ENCODE assay signal across 10 mouse cellular contexts in genomic region chr2:73277709-73278075, GRCm38 (mm10). TPM values are rescaled to one million over a fixed set of nuclear protein-coding genes. Genes with fewer than 3 reads are reported as not detected.
DNase-seq lines count a peak whose midpoint lies in the region; ATAC-seq and TF ChIP-seq lines count a peak whose summit lies in the region.
"Had no signal": no experiment of that assay in that cellular context is flagged by ENCODE, and none has a peak within 500 bp of the region (broad histone marks: within the 10 kb centered on the region; RNA-seq: fewer than 3 reads in every experiment).

No protein-coding gene starts in this region.

- TF ChIP-seq EP300 in heart, adult 2 months (IDR thresholded peaks at IDR 0.05; ENCODE audit: insufficient read depth, low read depth, low read length), result no peak
- no peak for TF ChIP-seq EP300 in ES-Bruce4 (IDR thresholded peaks at IDR 0.05; ENCODE audit: insufficient read depth, low read depth, low read length)

- DNase-seq in heart, embryonic 10.5 days (ENCODE audit: low spot score), result peak; percentile 77
- DNase-seq in heart, adult 2 months, result no peak
- DNase-seq in limb, embryonic 11.5 days (ENCODE audit: low spot score), result peak; percentile 68
- DNase-seq in c-Kit-positive CD71-positive TER-119-positive erythroid progenitor cells, embryonic 14.5 days (ENCODE audit: low spot score), result no peak
- DNase-seq in adrenal gland, adult 2 months, result no peak

- H3K4me2 ChIP-seq in embryonic facial prominence, embryonic 15.5 days (replicated peaks), result peak overlapping the region; percentile 33
- H3K4me2 ChIP-seq in limb, embryonic 11.5 days (ENCODE audit: low read depth, severe bottlenecking), result peak overlapping the region; percentile 39
- H3K4me2 ChIP-seq in stomach, embryonic 15.5 days, result no peak overlapping the region

- H3K36me3 ChIP-seq in heart, embryonic 10.5 days, result no peaks in the 10 kb centered on the region
- no peaks in the 10 kb centered on the region for H3K36me3 ChIP-seq in heart, adult 2 months (ENCODE audit: control insufficient read depth, insufficient read depth, low read length)
- no peaks in the 10 kb centered on the region for H3K36me3 ChIP-seq in ES-Bruce4 (ENCODE audit: control insufficient read depth, insufficient read depth, low read length, poor library complexity, severe bottlenecking)
- no peaks in the 10 kb centered on the region for H3K36me3 ChIP-seq in embryonic facial prominence, embryonic 15.5 days
- H3K36me3 ChIP-seq in limb, embryonic 11.5 days (ENCODE audit: control insufficient read depth, insufficient read depth, low read length), result no peaks in the 10 kb centered on the region
- no peaks in the 10 kb centered on the region for H3K36me3 ChIP-seq in stomach, embryonic 15.5 days

- H3K9ac ChIP-seq in heart, adult 2 months (ENCODE audit: low read depth, low read length), result no peak overlapping the region
- H3K9ac ChIP-seq in ES-Bruce4 (ENCODE audit: low read depth, poor library complexity, severe bottlenecking), result no peak overlapping the region
- no peak overlapping the region for H3K9ac ChIP-seq in embryonic facial prominence, embryonic 15.5 days
- no peak overlapping the region for H3K9ac ChIP-seq in limb, embryonic 11.5 days (ENCODE audit: low read length)
- H3K9ac ChIP-seq in stomach, embryonic 15.5 days, result no peak overlapping the region

- H3K4me3 ChIP-seq in heart, embryonic 10.5 days, result peak overlapping the region; percentile 47
- H3K4me3 ChIP-seq in heart, adult 2 months, result no peak overlapping the region
- peak overlapping the region; percentile 26 for H3K4me3 ChIP-seq in ES-Bruce4 (ENCODE audit: low read depth, low read length)
- H3K4me3 ChIP-seq in embryonic facial prominence, embryonic 15.5 days (replicated peaks), result peak overlapping the region; percentile 27
- H3K4me3 ChIP-seq in limb, embryonic 11.5 days (ENCODE audit: low read depth, low read length), result peak overlapping the region; percentile 22
- H3K4me3 ChIP-seq in stomach, embryonic 15.5 days (replicated peaks), result 0 out of 2 replicates have a peak overlapping the region, but pooled peaks have one; percentile 7

- no peaks in the 10 kb centered on the region for H3K79me2 ChIP-seq in heart, adult 2 months (replicated peaks; ENCODE audit: control insufficient read depth, insufficient read depth, low read length)

- intact Hi-C loops in heart, adult 2 months (cut with DNase I), result loop anchor here (1.0 to 10.0 kb wide), 7 partner anchors 63 to 1730 kb away; partner anchors contain the start of genes Dlx2, Gpr155, Hoxd10 and Hoxd9

- H3K4me1 ChIP-seq in heart, embryonic 10.5 days, result peaks cover 47% of the 10 kb centered on the region
- peaks cover 2% of the 10 kb centered on the region; the same call in 1 of the 2 replicates for H3K4me1 ChIP-seq in heart, adult 2 months (ENCODE audit: control insufficient read depth, insufficient read depth, low read length)
- H3K4me1 ChIP-seq in ES-Bruce4 (ENCODE audit: control insufficient read depth, insufficient read depth, low read length), result no peaks in the 10 kb centered on the region
- peaks cover 55% of the 10 kb centered on the region for H3K4me1 ChIP-seq in embryonic facial prominence, embryonic 15.5 days
- peaks cover 42% of the 10 kb centered on the region for H3K4me1 ChIP-seq in limb, embryonic 11.5 days (ENCODE audit: control insufficient read depth, insufficient read depth, low read length)
- H3K4me1 ChIP-seq in stomach, embryonic 15.5 days, result peaks cover 36% of the 10 kb centered on the region

- H3K9me3 ChIP-seq in heart, embryonic 10.5 days, result no peaks in the 10 kb centered on the region
- no peaks in the 10 kb centered on the region for H3K9me3 ChIP-seq in ES-Bruce4 (replicated peaks; ENCODE audit: control insufficient read depth, insufficient read depth, low read length, poor library complexity, severe bottlenecking)
- H3K9me3 ChIP-seq in embryonic facial prominence, embryonic 15.5 days (replicated peaks), result no peaks in the 10 kb centered on the region
- H3K9me3 ChIP-seq in limb, embryonic 11.5 days (ENCODE audit: control insufficient read depth, low read length), result no peaks in the 10 kb centered on the region
- no peaks in the 10 kb centered on the region for H3K9me3 ChIP-seq in stomach, embryonic 15.5 days

- TF ChIP-seq POLR2A in heart, adult 2 months (IDR thresholded peaks at IDR 0.05; ENCODE audit: insufficient read depth, low read depth, low read length), result no peak
- TF ChIP-seq POLR2A in ES-Bruce4 (IDR thresholded peaks at IDR 0.05; ENCODE audit: insufficient read depth, low read length), result no peak

- under 1% methylated on average over 18 of the region's 18 CpGs for WGBS in heart, embryonic 10.5 days
- WGBS in heart, adult 2 months, result 15% methylated on average over 18 of the region's 18 CpGs
- WGBS in embryonic facial prominence, embryonic 15.5 days, result 3% methylated on average over 18 of the region's 18 CpGs
- under 1% methylated on average over 18 of the region's 18 CpGs for WGBS in limb, embryonic 11.5 days
- WGBS in stomach, embryonic 15.5 days, result 6% methylated on average over 18 of the region's 18 CpGs

- ATAC-seq in embryonic facial prominence, embryonic 15.5 days (ENCODE audit: insufficient number of reproducible peaks, low FRiP score, low TSS enrichment, low read depth), result no peak
- peak; percentile 29; the same call in 1 of the 2 replicates for ATAC-seq in limb, embryonic 11.5 days (ENCODE audit: insufficient number of reproducible peaks, low FRiP score, low TSS enrichment, low read depth)
- no peak; the same call in 1 of the 2 replicates for ATAC-seq in stomach, embryonic 15.5 days (ENCODE audit: insufficient read depth, low FRiP score, low read depth)

- H3K27ac ChIP-seq in heart, embryonic 10.5 days, result no peak overlapping the region
- H3K27ac ChIP-seq in heart, adult 2 months, result no peak overlapping the region
- H3K27ac ChIP-seq in ES-Bruce4 (ENCODE audit: insufficient read depth, low read length), result no peak overlapping the region
- no peak overlapping the region for H3K27ac ChIP-seq in embryonic facial prominence, embryonic 15.5 days (replicated peaks)
- H3K27ac ChIP-seq in limb, embryonic 11.5 days (replicated peaks; ENCODE audit: low read depth, low read length), result no peak overlapping the region
- no peak overlapping the region for H3K27ac ChIP-seq in stomach, embryonic 15.5 days

- TF ChIP-seq CTCF in heart, adult 2 months (IDR thresholded peaks at IDR 0.05), result no peak
- no peak for TF ChIP-seq CTCF in ES-Bruce4 (IDR thresholded peaks at IDR 0.05; ENCODE audit: low read depth, low read length)

- peaks cover 87% of the 10 kb centered on the region for H3K27me3 ChIP-seq in heart, embryonic 10.5 days (ENCODE audit: insufficient read depth, poor library complexity, severe bottlenecking)
- peaks cover 47% of the 10 kb centered on the region for H3K27me3 ChIP-seq in heart, adult 2 months (ENCODE audit: control insufficient read depth, insufficient read depth, low read length)
- H3K27me3 ChIP-seq in ES-Bruce4 (ENCODE audit: control insufficient read depth, insufficient read depth, low read length, poor library complexity, severe bottlenecking), result peaks cover 38% of the 10 kb centered on the region
- peaks cover 65% of the 10 kb centered on the region for H3K27me3 ChIP-seq in embryonic facial prominence, embryonic 15.5 days
- peaks cover 66% of the 10 kb centered on the region for H3K27me3 ChIP-seq in limb, embryonic 11.5 days (ENCODE audit: control insufficient read depth, insufficient read depth, low read length)
- peaks cover 75% of the 10 kb centered on the region for H3K27me3 ChIP-seq in stomach, embryonic 15.5 days (replicated peaks)

RNA-seq across cellular contexts. Expression of gene Sp9, which starts 6.0 kb away (rescaled TPM):
- not detected in 2 replicates for polyA plus RNA-seq in heart, embryonic 10.5 days (2016; fragmentation: Nextera tagmentation; extraction: Ambion mirVana)
- total RNA-seq in heart, adult 2 months (2021), result not detected
- polyA plus RNA-seq in heart, adult 2 months (2012; rRNA removed), result not detected in 2 replicates
- not detected in 2 replicates for polyA plus RNA-seq in ES-Bruce4 (2011; ENCODE audit: insufficient read depth, insufficient read length, low read depth, missing spikeins)
- polyA plus RNA-seq in embryonic facial prominence, embryonic 15.5 days (2015; fragmentation: Nextera tagmentation; extraction: Ambion mirVana), result 2.7 and 2.9 TPM in 2 replicates
- polyA plus RNA-seq in limb, embryonic 11.5 days (2014; fragmentation: Nextera tagmentation; extraction: Ambion mirVana), result 0.87 and 0.92 TPM in 2 replicates
- 0.03 TPM in 1 of 2 replicates, not detected in the other for polyA plus RNA-seq in stomach, embryonic 15.5 days (2015; fragmentation: Nextera tagmentation; extraction: Ambion mirVana)
- not detected for total RNA-seq in adrenal gland, adult 2 months (2021)
- not detected in 2 replicates for polyA plus RNA-seq in adrenal gland, adult 2 months (2012; rRNA removed)
- total RNA-seq: gastrocnemius, postnatal 36 days had no signal
- polyA plus RNA-seq: Patski had no signal

RNA-seq across cellular contexts. Expression of gene Scrn3, which starts 34.7 kb away (rescaled TPM):
- 15.1 and 16.6 TPM in 2 replicates for polyA plus RNA-seq in heart, embryonic 10.5 days (2016; fragmentation: Nextera tagmentation; extraction: Ambion mirVana)
- total RNA-seq in heart, adult 2 months (2021), result 10 to 100 TPM; 24.0 to 27.8 TPM
- polyA plus RNA-seq in heart, adult 2 months (2012; rRNA removed), result 11.4 and 24.5 TPM in 2 replicates
- polyA plus RNA-seq in ES-Bruce4 (2011; ENCODE audit: insufficient read depth, insufficient read length, low read depth, missing spikeins), result 33.5 and 33.8 TPM in 2 replicates
- 14.1 and 14.7 TPM in 2 replicates for polyA plus RNA-seq in embryonic facial prominence, embryonic 15.5 days (2015; fragmentation: Nextera tagmentation; extraction: Ambion mirVana)
- 17.0 and 17.8 TPM in 2 replicates for polyA plus RNA-seq in limb, embryonic 11.5 days (2014; fragmentation: Nextera tagmentation; extraction: Ambion mirVana)
- polyA plus RNA-seq in stomach, embryonic 15.5 days (2015; fragmentation: Nextera tagmentation; extraction: Ambion mirVana), result 15.0 and 15.3 TPM in 2 replicates
- 10 to 100 TPM; 19.1 to 28.1 TPM for total RNA-seq in adrenal gland, adult 2 months (2021)
- polyA plus RNA-seq in adrenal gland, adult 2 months (2012; rRNA removed), result 3.8 and 4.6 TPM in 2 replicates

RNA-seq across cellular contexts. Expression of gene Cir1, which starts 34.8 kb away (rescaled TPM):
- 9.7 and 12.0 TPM in 2 replicates for polyA plus RNA-seq in heart, embryonic 10.5 days (2016; fragmentation: Nextera tagmentation; extraction: Ambion mirVana)
- 10 to 100 TPM; 11.9 to 14.3 TPM for total RNA-seq in heart, adult 2 months (2021)
- 2.5 and 4.7 TPM in 2 replicates for polyA plus RNA-seq in heart, adult 2 months (2012; rRNA removed)
- polyA plus RNA-seq in ES-Bruce4 (2011; ENCODE audit: insufficient read depth, insufficient read length, low read depth, missing spikeins), result 18.4 and 20.9 TPM in 2 replicates
- 23.3 and 26.6 TPM in 2 replicates for polyA plus RNA-seq in embryonic facial prominence, embryonic 15.5 days (2015; fragmentation: Nextera tagmentation; extraction: Ambion mirVana)
- 23.9 and 25.7 TPM in 2 replicates for polyA plus RNA-seq in limb, embryonic 11.5 days (2014; fragmentation: Nextera tagmentation; extraction: Ambion mirVana)
- polyA plus RNA-seq in stomach, embryonic 15.5 days (2015; fragmentation: Nextera tagmentation; extraction: Ambion mirVana), result 24.6 and 26.5 TPM in 2 replicates
- 10 to 100 TPM; 14.0 to 21.7 TPM for total RNA-seq in adrenal gland, adult 2 months (2021)
- polyA plus RNA-seq in adrenal gland, adult 2 months (2012; rRNA removed), result 0.36 and 0.40 TPM in 2 replicates

RNA-seq across cellular contexts. Expression of gene Ola1, which starts 59.0 kb away (rescaled TPM):
- 73.2 and 80.8 TPM in 2 replicates for polyA plus RNA-seq in heart, embryonic 10.5 days (2016; fragmentation: Nextera tagmentation; extraction: Ambion mirVana)
- total RNA-seq in heart, adult 2 months (2021), result 10 to 100 TPM; 37.8 to 39.0 TPM
- polyA plus RNA-seq in heart, adult 2 months (2012; rRNA removed), result 6.9 and 15.9 TPM in 2 replicates
- 186 and 205 TPM in 2 replicates for polyA plus RNA-seq in ES-Bruce4 (2011; ENCODE audit: insufficient read depth, insufficient read length, low read depth, missing spikeins)
- 90.7 and 91.1 TPM in 2 replicates for polyA plus RNA-seq in embryonic facial prominence, embryonic 15.5 days (2015; fragmentation: Nextera tagmentation; extraction: Ambion mirVana)
- 117 and 119 TPM in 2 replicates for polyA plus RNA-seq in limb, embryonic 11.5 days (2014; fragmentation: Nextera tagmentation; extraction: Ambion mirVana)
- 77.3 and 81.4 TPM in 2 replicates for polyA plus RNA-seq in stomach, embryonic 15.5 days (2015; fragmentation: Nextera tagmentation; extraction: Ambion mirVana)
- total RNA-seq in adrenal gland, adult 2 months (2021), result 10 to 100 TPM; 50.2 to 56.2 TPM
- 0.65 and 1.2 TPM in 2 replicates for polyA plus RNA-seq in adrenal gland, adult 2 months (2012; rRNA removed)

Comparison
In these comparisons a context has a peak if more than half of its experiments do, and no peak if none do; other contexts are left out.
1. DNase-seq: peak in heart, embryonic 10.5 days (single experiment) and limb, embryonic 11.5 days (single experiment); none in heart, adult 2 months (0 of 2), c-Kit-positive CD71-positive TER-119-positive erythroid progenitor cells, embryonic 14.5 days (single experiment) and adrenal gland, adult 2 months (single experiment).